Mouse (Mus musculus): Measurements from ENCODE around the gene Zfp618.

The Zfp618 gene

GRCm38 (mm10) chr4:63033724-63034123, 68.4 kb downstream of the Zfp618 start:
- no peak for DNase-seq

- DNase-seq = no peak
Measured at GRCm38 (mm10) chr4:63035991-63036390, 70.6 kb downstream of the Zfp618 start.

GRCm38 (mm10) chr4:63036790-63037189, 71.4 kb downstream of the Zfp618 start:
- DNase-seq = no peak

- no peak for DNase-seq
Measured at GRCm38 (mm10) chr4:63037555-63037954, 72.2 kb downstream of the Zfp618 start.

GRCm38 (mm10) chr4:63038265-63038664, 72.9 kb downstream of the Zfp618 start:
- no peak for DNase-seq

- peak in 1 of 2 experiments; percentile 0 for DNase-seq
Measured at GRCm38 (mm10) chr4:63038937-63039336, 73.6 kb downstream of the Zfp618 start.

- DNase-seq = peak in 1 of 2 experiments; percentile 1
Measured at GRCm38 (mm10) chr4:63048606-63049005, 83.2 kb downstream of the Zfp618 start.

- peak; percentile 21 to 39 for DNase-seq
Measured at GRCm38 (mm10) chr4:63049596-63050318, 84.4 kb downstream of the Zfp618 start.

GRCm38 (mm10) chr4:63050319-63050676, 84.9 kb downstream of the Zfp618 start:
- no peak for DNase-seq

- no peak for DNase-seq
Measured at GRCm38 (mm10) chr4:63050949-63051348, 85.6 kb downstream of the Zfp618 start.

- peak; percentile 86 to 94 for DNase-seq
Measured at GRCm38 (mm10) chr4:63051940-63052661, 86.7 kb downstream of the Zfp618 start.

- DNase-seq = no peak
Measured at GRCm38 (mm10) chr4:63052662-63053033, 87.3 kb downstream of the Zfp618 start.

GRCm38 (mm10) chr4:63055216-63055745, 89.9 kb downstream of the Zfp618 start:
- DNase-seq = peak in 1 of 2 experiments; percentile 44

GRCm38 (mm10) chr4:63056641-63057415, 91.5 kb downstream of the Zfp618 start:
- peak in 1 of 2 experiments; percentile 16 for DNase-seq

- no peak for DNase-seq
Measured at GRCm38 (mm10) chr4:63057581-63057980, 92.2 kb downstream of the Zfp618 start.

- DNase-seq = no peak
Measured at GRCm38 (mm10) chr4:63058686-63059085, 93.3 kb downstream of the Zfp618 start.

- DNase-seq = peak in 1 of 2 experiments; percentile 37
Measured at GRCm38 (mm10) chr4:63060358-63060757, 95.0 kb downstream of the Zfp618 start.

- no peak for DNase-seq
Measured at GRCm38 (mm10) chr4:63061411-63061810, 96.0 kb downstream of the Zfp618 start.

GRCm38 (mm10) chr4:63063360-63063759, 98.0 kb downstream of the Zfp618 start:
- no peak for DNase-seq

- peak in 1 of 2 experiments; percentile 34 for DNase-seq
Measured at GRCm38 (mm10) chr4:63064911-63065310, 99.5 kb downstream of the Zfp618 start.

- peak in 1 of 2 experiments; percentile 8 for DNase-seq
Measured at GRCm38 (mm10) chr4:63066796-63067195, 101.4 kb downstream of the Zfp618 start.

- peak; percentile 54 to 57 for DNase-seq
Measured at GRCm38 (mm10) chr4:63067822-63068221, 102.4 kb downstream of the Zfp618 start.
